Comparison of ENCODE assay signal across 9 mouse cellular contexts in the genomic region with DNA sequence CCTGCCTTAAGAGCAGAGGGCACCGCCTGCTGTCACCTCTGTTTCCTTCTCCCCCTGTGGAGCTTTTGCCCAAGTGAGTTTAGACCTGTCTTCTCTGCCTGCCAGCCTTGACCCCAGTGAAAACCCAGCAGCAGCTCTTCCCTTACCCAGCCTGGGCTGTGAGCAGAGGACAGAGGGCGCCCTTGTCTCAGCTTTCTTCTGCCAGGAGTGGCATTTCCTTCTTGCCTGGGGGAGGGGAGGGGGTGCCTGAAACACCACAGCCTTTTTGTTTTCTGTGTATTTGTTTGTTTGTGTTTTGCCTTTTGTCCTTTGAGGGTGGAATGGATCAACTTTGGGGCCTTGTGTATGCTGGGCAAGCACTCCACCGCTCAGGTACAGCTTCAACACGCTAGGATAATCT. TPM values are rescaled to one million over a fixed set of nuclear protein-coding genes. Genes with fewer than 3 reads are reported as not detected.
DNase-seq lines count a peak whose midpoint lies in the region; ATAC-seq and TF ChIP-seq lines count a peak whose summit lies in the region.
"Had no signal": no experiment of that assay in that cellular context is flagged by ENCODE, and none has a peak within 500 bp of the region (broad histone marks: within the 10 kb centered on the region; RNA-seq: fewer than 3 reads in every experiment).

No protein-coding gene starts in this region.

- no peaks in the 10 kb centered on the region for H3K27me3 ChIP-seq in forebrain, embryonic 12.5 days
- no peaks in the 10 kb centered on the region for H3K27me3 ChIP-seq in forebrain, embryonic 11.5 days (ENCODE audit: control insufficient read depth, insufficient read depth, low read length)
- no peaks in the 10 kb centered on the region for H3K27me3 ChIP-seq in stomach, embryonic 16.5 days (ENCODE audit: control insufficient read depth, insufficient read depth, low read length)
- H3K27me3 ChIP-seq: megakaryocyte, embryonic 14.5 days had no signal

- TF ChIP-seq CTCF in lung, adult 2 months (IDR thresholded peaks at IDR 0.05; ENCODE audit: insufficient read depth, low read length): peak; percentile 0; the same call in 1 of the 2 replicates

- WGBS in forebrain, embryonic 12.5 days: 86% methylated on average over 4 of the region's 4 CpGs
- 84% methylated on average over 4 of the region's 4 CpGs for WGBS in forebrain, embryonic 11.5 days
- 77% methylated on average over 4 of the region's 4 CpGs for WGBS in lung, adult 2 months
- 74% methylated on average over 4 of the region's 4 CpGs for WGBS in stomach, embryonic 16.5 days

- no peak overlapping the region for H3K4me3 ChIP-seq in forebrain, embryonic 12.5 days (replicated peaks)
- no peak overlapping the region for H3K4me3 ChIP-seq in forebrain, embryonic 11.5 days (ENCODE audit: low read depth, low read length)
- H3K4me3 ChIP-seq in lung, adult 2 months (replicated peaks; ENCODE audit: extremely low read depth, low read depth, low read length): no peak overlapping the region
- no peak overlapping the region for H3K4me3 ChIP-seq in stomach, embryonic 16.5 days (replicated peaks; ENCODE audit: low read length)
- H3K4me3 ChIP-seq: megakaryocyte, embryonic 14.5 days had no signal

- no peak overlapping the region for H3K4me2 ChIP-seq in forebrain, embryonic 12.5 days
- no peak overlapping the region for H3K4me2 ChIP-seq in forebrain, embryonic 11.5 days (ENCODE audit: low read depth, low read length, severe bottlenecking)
- no peak overlapping the region for H3K4me2 ChIP-seq in stomach, embryonic 16.5 days (ENCODE audit: low read depth, low read length)

- H3K4me1 ChIP-seq in forebrain, embryonic 12.5 days: no peaks in the 10 kb centered on the region
- H3K4me1 ChIP-seq in forebrain, embryonic 11.5 days (replicated peaks; ENCODE audit: control insufficient read depth, insufficient read depth, low read length): no peaks in the 10 kb centered on the region
- H3K4me1 ChIP-seq in lung, adult 2 months (ENCODE audit: control insufficient read depth, insufficient read depth, low read length): peaks cover 9% of the 10 kb centered on the region
- 0 out of 2 replicates have a peak, but pooled peaks cover 5% of the 10 kb centered on the region for H3K4me1 ChIP-seq in stomach, embryonic 16.5 days (ENCODE audit: control insufficient read depth, insufficient read depth, low read length)

- intact Hi-C loops in gastrocnemius, postnatal 36 days (cut with DNase I): no loop called here

- peaks cover 14% of the 10 kb centered on the region for H3K36me3 ChIP-seq in forebrain, embryonic 12.5 days (replicated peaks)
- H3K36me3 ChIP-seq in forebrain, embryonic 11.5 days (ENCODE audit: control insufficient read depth, insufficient read depth, low read length): no peaks in the 10 kb centered on the region; the same call in 1 of the 2 replicates
- H3K36me3 ChIP-seq in stomach, embryonic 16.5 days (ENCODE audit: control insufficient read depth, insufficient read depth, low read length): peaks cover 5% of the 10 kb centered on the region; the same call in 1 of the 2 replicates

- no peak overlapping the region for H3K9ac ChIP-seq in forebrain, embryonic 12.5 days
- no peak overlapping the region for H3K9ac ChIP-seq in forebrain, embryonic 11.5 days (ENCODE audit: low read length)
- H3K9ac ChIP-seq in stomach, embryonic 16.5 days (ENCODE audit: low read length): no peak overlapping the region

- TF ChIP-seq POLR2A in lung, adult 2 months (IDR thresholded peaks at IDR 0.05; ENCODE audit: borderline replicate concordance, extremely low read depth, low read depth, low read length): no peak

- DNase-seq in forebrain, embryonic 11.5 days (ENCODE audit: low spot score): no peak
- no peak for DNase-seq in lung, adult 2 months
- no peak for DNase-seq in lung, postnatal 4 days
- DNase-seq in kidney, adult 11 months: peak; percentile 51
- DNase-seq in B cell, adult 2 months: no peak
- no peak for DNase-seq in gastrocnemius, postnatal 36 days

- H3K27ac ChIP-seq in forebrain, embryonic 12.5 days: 0 out of 2 replicates have a peak overlapping the region, but pooled peaks have one; percentile 8
- H3K27ac ChIP-seq in forebrain, embryonic 11.5 days (ENCODE audit: low read depth, low read length): no peak overlapping the region
- peak overlapping the region; percentile 55 for H3K27ac ChIP-seq in stomach, embryonic 16.5 days (ENCODE audit: low read length)

- no peak for ATAC-seq in forebrain, embryonic 12.5 days (ENCODE audit: low FRiP score)
- ATAC-seq in forebrain, embryonic 11.5 days (replicated peaks; ENCODE audit: low FRiP score): no peak
- no peak; the same call in 1 of the 2 replicates for ATAC-seq in stomach, embryonic 16.5 days (ENCODE audit: insufficient read depth, low FRiP score)

- H3K9me3 ChIP-seq in forebrain, embryonic 12.5 days: no peaks in the 10 kb centered on the region
- H3K9me3 ChIP-seq in forebrain, embryonic 11.5 days (ENCODE audit: control insufficient read depth, low read length): no peaks in the 10 kb centered on the region
- no peaks in the 10 kb centered on the region for H3K9me3 ChIP-seq in stomach, embryonic 16.5 days (replicated peaks; ENCODE audit: control insufficient read depth, low read length)
- H3K9me3 ChIP-seq: megakaryocyte, embryonic 14.5 days had no signal

RNA-seq across cellular contexts. Expression of a gene that starts 50.9 kb away (rescaled TPM):
- 22.2 and 24.0 TPM in 2 replicates for polyA plus RNA-seq in forebrain, embryonic 12.5 days (2016; fragmentation: Nextera tagmentation; extraction: Ambion mirVana)
- 22.7 and 26.5 TPM in 2 replicates for polyA plus RNA-seq in forebrain, embryonic 11.5 days (2014; fragmentation: Nextera tagmentation; extraction: Ambion mirVana)
- 38.2 and 39.7 TPM in 2 replicates for polyA plus RNA-seq in lung, adult 2 months (2012; rRNA removed)
- 23.2 and 25.8 TPM in 2 replicates for polyA plus RNA-seq in stomach, embryonic 16.5 days (2015; fragmentation: Nextera tagmentation; extraction: Ambion mirVana)
- 1 to 10 TPM; 4.9 to 6.8 TPM for total RNA-seq in gastrocnemius, postnatal 36 days (2021)
